Mouse (Mus musculus) lung, embryonic 16.5 days (tissue): ENCODE results near the gene Me3. TPM values are rescaled to one million over a fixed set of nuclear protein-coding genes. Genes with fewer than 3 reads are reported as not detected.

ENCODE experiments used
- ATAC-seq: fragments of 200-750 bp; cut with Nextera tagmentation; 2 replicates; pipeline ENCODE4 v1.8.0; 2017; ENCODE audit warnings: low read depth, mild to moderate bottlenecking, moderate library complexity
- H3K27ac ChIP-seq: fragments of 300-500 bp; sonication (generic); 2 replicates; pipeline ENCODE4 v1.5.1; 2014; ENCODE audit warnings: mild to moderate bottlenecking, control low read depth, low read length
- H3K27me3 ChIP-seq: fragments of 300-500 bp; sonication (generic); 2 replicates; pipeline ENCODE4 v1.6.1; 2014; ENCODE audit warnings: low read depth, low read length, mixed read lengths; ENCODE audit not compliant: control insufficient read depth, insufficient read depth
- H3K36me3 ChIP-seq: fragments of 300-500 bp; sonication (generic); 2 replicates; pipeline ENCODE4 v1.6.1; 2014; ENCODE audit warnings: low read length; ENCODE audit not compliant: control insufficient read depth, insufficient read depth
- H3K4me1 ChIP-seq: fragments of 300-500 bp; sonication (generic); replicated peaks from 2 replicates; pipeline ENCODE4 v1.6.1; 2014; ENCODE audit warnings: low read length, mixed read lengths; ENCODE audit not compliant: control insufficient read depth, insufficient read depth
- H3K4me2 ChIP-seq: fragments of 300-500 bp; sonication (generic); 2 replicates; pipeline ENCODE4 v1.6.1; 2014; ENCODE audit warnings: low read depth, low read length, control low read depth
- H3K4me3 ChIP-seq: fragments of 300-500 bp; sonication (generic); 2 replicates; pipeline ENCODE4 v1.5.1; 2014; ENCODE audit warnings: mild to moderate bottlenecking, low read length, control low read depth
- H3K9ac ChIP-seq: fragments of 300-500 bp; sonication (generic); 2 replicates; pipeline ENCODE4 v1.6.1; 2014; ENCODE audit warnings: low read length, control low read depth
- H3K9me3 ChIP-seq: fragments of 300-500 bp; sonication (generic); 2 replicates; pipeline ENCODE4 v1.6.1; 2016; ENCODE audit warnings: low read length; ENCODE audit not compliant: control insufficient read depth
- WGBS: fragments of 180-500 bp; shearing (Covaris S2); extraction: QIAGEN DNeasy Blood & Tissue Kit; methylation state at CpG from one replicate; pipeline ENCODE4 v1.1.7; 2014; 5-methylcytosine and 5-hydroxymethylcytosine counted together
- polyA plus RNA-seq: library from polyadenylated mRNA; unstranded; fragments of >200 nt; fragmentation: Nextera tagmentation; extraction: Ambion mirVana; gene quantifications from 2 replicates; pipeline ENCODE4 v1.2.1, GENCODE M21; 2015

Gene Me3
- 1.6 and 2.8 TPM in 2 replicates for polyA plus RNA-seq

GRCm38 (mm10) chr7:89632342-89633251 is at the start of gene Me3:
Gene Me3 (plus strand): TSS chr7:89632392.
- peak; percentile 72 for ATAC-seq
- H3K27me3 ChIP-seq, result no peaks in the 10 kb centered on the region
- H3K9me3 ChIP-seq, result no peaks in the 10 kb centered on the region
- H3K4me2 ChIP-seq, result peak within 1 kb of the TSS; percentile 92
- no peaks in the 10 kb centered on the region for H3K36me3 ChIP-seq
- H3K27ac ChIP-seq, result no peak within 1 kb of the TSS
- H3K4me1 ChIP-seq, result peaks cover 7% of the 10 kb centered on the region
- 4% methylated on average over 49 of the region's 49 CpGs for WGBS
- H3K9ac ChIP-seq, result peak within 1 kb of the TSS; percentile 73
- peak within 1 kb of the TSS; percentile 69 for H3K4me3 ChIP-seq

- Histone ChIP-seq H3K27me3 (no peaks in the 10 kb centered on the region), H3K36me3 (no peaks in the 10 kb centered on the region), H3K4me3 (no peak overlapping the region), H3K9ac (no peak overlapping the region), H3K4me2 (no peak overlapping the region), H3K9me3 (no peaks in the 10 kb centered on the region), H3K4me1 (no peaks in the 10 kb centered on the region), H3K27ac (no peak overlapping the region)
- ATAC-seq, result no peak
- WGBS, result 46% methylated on average over 5 of the region's 5 CpGs
Observed at GRCm38 (mm10) chr7:89590039-89590438, 42.2 kb upstream of the Me3 start.

- no peaks in the 10 kb centered on the region for H3K27me3 ChIP-seq
- H3K27ac ChIP-seq, result no peak overlapping the region
- no peak for ATAC-seq
- no peak overlapping the region for H3K9ac ChIP-seq
- no peaks in the 10 kb centered on the region for H3K36me3 ChIP-seq
- H3K4me3 ChIP-seq, result no peak overlapping the region
- no peaks in the 10 kb centered on the region for H3K4me1 ChIP-seq
- H3K4me2 ChIP-seq, result no peak overlapping the region
- H3K9me3 ChIP-seq, result no peaks in the 10 kb centered on the region
- 62% methylated on average over 3 of the region's 3 CpGs for WGBS
Observed at GRCm38 (mm10) chr7:89590542-89591251, 41.5 kb upstream of the Me3 start.

GRCm38 (mm10) chr7:89595813-89596212 is 36.4 kb upstream of the Me3 start:
- Histone ChIP-seq H3K27ac (no peak overlapping the region), H3K36me3 (no peaks in the 10 kb centered on the region), H3K9ac (no peak overlapping the region), H3K4me3 (no peak overlapping the region), H3K4me2 (no peak overlapping the region), H3K4me1 (no peaks in the 10 kb centered on the region), H3K9me3 (no peaks in the 10 kb centered on the region), H3K27me3 (no peaks in the 10 kb centered on the region)
- no peak for ATAC-seq
- 79% methylated on average over 2 of the region's 2 CpGs for WGBS

GRCm38 (mm10) chr7:89605589-89606536 is 26.3 kb upstream of the Me3 start:
- Histone ChIP-seq H3K27me3 (no peaks in the 10 kb centered on the region), H3K4me2 (no peak overlapping the region), H3K9me3 (no peaks in the 10 kb centered on the region), H3K9ac (no peak overlapping the region), H3K36me3 (no peaks in the 10 kb centered on the region), H3K27ac (no peak overlapping the region), H3K4me1 (no peaks in the 10 kb centered on the region), H3K4me3 (no peak overlapping the region)
- no peak for ATAC-seq
- 75% methylated on average over 8 of the region's 8 CpGs for WGBS

GRCm38 (mm10) chr7:89607329-89607728 is 24.9 kb upstream of the Me3 start:
- 95% methylated on average over 6 of the region's 6 CpGs for WGBS
- no peak for ATAC-seq
- Histone ChIP-seq H3K27me3 (no peaks in the 10 kb centered on the region), H3K4me2 (no peak overlapping the region), H3K4me1 (no peaks in the 10 kb centered on the region), H3K27ac (no peak overlapping the region), H3K36me3 (no peaks in the 10 kb centered on the region), H3K4me3 (no peak overlapping the region), H3K9ac (no peak overlapping the region), H3K9me3 (no peaks in the 10 kb centered on the region)

- H3K4me2 ChIP-seq, result no peak overlapping the region
- H3K9me3 ChIP-seq, result no peaks in the 10 kb centered on the region
- whole genome bisulfite sequencing, result 76% methylated on average over 7 of the region's 7 CpGs
- no peak overlapping the region for H3K4me3 ChIP-seq
- no peaks in the 10 kb centered on the region for H3K27me3 ChIP-seq
- no peak for ATAC-seq
- H3K4me1 ChIP-seq, result no peaks in the 10 kb centered on the region
- H3K36me3 ChIP-seq, result no peaks in the 10 kb centered on the region
- H3K9ac ChIP-seq, result no peak overlapping the region
- no peak overlapping the region for H3K27ac ChIP-seq
Observed at GRCm38 (mm10) chr7:89611236-89611635, 21.0 kb upstream of the Me3 start.

GRCm38 (mm10) chr7:89616235-89616634 is 16.0 kb upstream of the Me3 start:
- no peak overlapping the region for H3K4me2 ChIP-seq
- WGBS, result 83% methylated on average over 6 of the region's 6 CpGs
- H3K9me3 ChIP-seq, result no peaks in the 10 kb centered on the region
- H3K4me1 ChIP-seq, result no peaks in the 10 kb centered on the region
- H3K27me3 ChIP-seq, result no peaks in the 10 kb centered on the region
- no peaks in the 10 kb centered on the region for H3K36me3 ChIP-seq
- no peak overlapping the region for H3K27ac ChIP-seq
- H3K4me3 ChIP-seq, result no peak overlapping the region
- no peak for ATAC-seq
- no peak overlapping the region for H3K9ac ChIP-seq
